In genomic region chr1:38357933-38358796, GRCm38 (mm10) we compare ENCODE assay signal across 8 mouse cellular contexts.
A peak's percentile ranks its signal among the peaks of the same experiment; 100 is the strongest.
DNase-seq lines count a peak whose midpoint lies in the region; TF ChIP-seq lines count a peak whose summit lies in the region.

No protein-coding gene starts in this region.

- DNase-seq in gastrocnemius, adult 2 months = peak; percentile 62
- no peak for DNase-seq in gastrocnemius, postnatal 14 days
- peak; percentile 15 to 53 for DNase-seq in urinary bladder, postnatal 36 days (ENCODE audit: low spot score in 2 of 2)
- DNase-seq in urinary bladder, adult 2 months (ENCODE audit: low spot score) = no peak
- peak; percentile 41 for DNase-seq in kidney, postnatal 10 days
- DNase-seq in testis, postnatal 14 days (ENCODE audit: low spot score) = no peak
- no peak for DNase-seq in spleen, postnatal 10 days (ENCODE audit: low spot score in 2 of 2)
- no peak for DNase-seq in frontal cortex, postnatal 36 days (ENCODE audit: low spot score in 2 of 2)

- intact Hi-C loops in gastrocnemius, adult 2 months (cut with DNase I) = no loop called here
- intact Hi-C loops in gastrocnemius, postnatal 14 days (cut with DNase I; ENCODE audit: low total_unique reads) = no loop called here

- no peak for TF ChIP-seq CTCF in gastrocnemius, adult 2 months (IDR thresholded peaks at IDR 0.05)

- peak overlapping the region; percentile 67 for H3K27ac ChIP-seq in gastrocnemius, adult 2 months

- H3K4me3 ChIP-seq in gastrocnemius, adult 2 months = peak overlapping the region; percentile 13; the same call in 1 of the 2 replicates

Comparison
In these comparisons a context has a peak if more than half of its experiments do, and no peak if none do; other contexts are left out.
1. DNase-seq: peak in gastrocnemius, adult 2 months (single experiment), urinary bladder, postnatal 36 days (2 of 2) and kidney, postnatal 10 days (single experiment); none in gastrocnemius, postnatal 14 days (single experiment), urinary bladder, adult 2 months (single experiment), testis, postnatal 14 days (single experiment), spleen, postnatal 10 days (0 of 2) and frontal cortex, postnatal 36 days (0 of 2).